Mouse (Mus musculus) heart, postnatal 25 days (tissue): ENCODE measurements around the gene Tmem198. TPM values are rescaled to one million over a fixed set of nuclear protein-coding genes. Genes with fewer than 3 reads are reported as not detected.

Experiments
- DNase-seq: peaks from one replicate; pipeline ENCODE4 v3.0.0; 2022; ENCODE audit warnings: low spot score
- intact Hi-C: fragments of 180-260 bp; cut with DNase I; formaldehyde crosslinking; loops from one replicate; pipeline ENCODE4 v1.15.1; 2025
- total RNA-seq, 2 experiments: library from RNA; stranded (reverse); gene quantifications; 2 replicates each; pipeline ENCODE4 v1.2.3; 2021

Gene Tmem198
- total RNA-seq, 2 experiments from 2014 or later: 0.42 to 0.61 TPM

- intact Hi-C loops: no loop called here
- no peak for DNase-seq
These were observed 704 bp downstream of the Tmem198 start for GRCm38 (mm10) chr1:75480036-75480435.

GRCm38 (mm10) chr1:75480735-75481134, 1.4 kb downstream of the Tmem198 start:
- intact Hi-C loops: no loop called here
- DNase-seq: no peak

GRCm38 (mm10) chr1:75486561-75486960, 7.2 kb downstream of the Tmem198 start:
- DNase-seq: no peak
- intact Hi-C loops: no loop called here

- DNase-seq: no peak
- intact Hi-C loops: no loop called here
These were observed 7.7 kb downstream of the Tmem198 start for GRCm38 (mm10) chr1:75487040-75487404.

- intact Hi-C loops: no loop called here
- DNase-seq: no peak
These were observed 8.3 kb downstream of the Tmem198 start for GRCm38 (mm10) chr1:75487405-75488161.

- intact Hi-C loops: no loop called here
- DNase-seq: no peak
These were observed 11.6 kb downstream of the Tmem198 start for GRCm38 (mm10) chr1:75490785-75491551.

GRCm38 (mm10) chr1:75492579-75493170, 13.3 kb downstream of the Tmem198 start:
- intact Hi-C loops: no loop called here

GRCm38 (mm10) chr1:75494878-75495548, 15.7 kb downstream of the Tmem198 start:
- intact Hi-C loops: loop anchor here (5.0 kb wide), 1 partner anchor 102 kb away; no protein-coding TSS in a partner anchor
- no peak for DNase-seq

More at GRCm38 (mm10) chr1:75492579-75493170, 13.3 kb downstream of the Tmem198 start:
- no peak for DNase-seq

- intact Hi-C loops: loop anchor here (5.0 kb wide), 1 partner anchor 98 kb away; no protein-coding TSS in a partner anchor
- no peak for DNase-seq
These were observed 19.6 kb downstream of the Tmem198 start for GRCm38 (mm10) chr1:75498897-75499296.

- no peak for DNase-seq
- intact Hi-C loops: loop anchor here (5.0 kb wide), 1 partner anchor 98 kb away; no protein-coding TSS in a partner anchor
These were observed 20.1 kb downstream of the Tmem198 start for GRCm38 (mm10) chr1:75499441-75499840.

- no peak for DNase-seq
- intact Hi-C loops: no loop called here
These were observed 22.6 kb downstream of the Tmem198 start for GRCm38 (mm10) chr1:75501905-75502304.

GRCm38 (mm10) chr1:75502945-75503650, 23.8 kb downstream of the Tmem198 start:
- DNase-seq: no peak
- intact Hi-C loops: no loop called here

- DNase-seq: no peak
These were observed 24.3 kb downstream of the Tmem198 start for GRCm38 (mm10) chr1:75503651-75503980.

GRCm38 (mm10) chr1:75504256-75505045, 25.1 kb downstream of the Tmem198 start:
- no peak for DNase-seq
- intact Hi-C loops: loop anchor here (2.0 kb wide), 1 partner anchor 54 kb away; no protein-coding TSS in a partner anchor

More at GRCm38 (mm10) chr1:75503651-75503980, 24.3 kb downstream of the Tmem198 start:
- intact Hi-C loops: no loop called here

- DNase-seq: peak; percentile 57
- intact Hi-C loops: loop anchor here (2.0 kb wide), 1 partner anchor 53 kb away; no protein-coding TSS in a partner anchor
These were observed 26.0 kb downstream of the Tmem198 start for GRCm38 (mm10) chr1:75505159-75505955.

- peak; percentile 71 for DNase-seq
- intact Hi-C loops: loop anchor here (2.0 kb wide), 1 partner anchor 53 kb away; no protein-coding TSS in a partner anchor
These were observed 26.9 kb downstream of the Tmem198 start, which contains the start of gene Obsl1 for GRCm38 (mm10) chr1:75505956-75506831. Obsl1 (minus strand) TSS chr1:75506452.

- intact Hi-C loops: no loop called here
- DNase-seq: no peak
These were observed 27.7 kb downstream of the Tmem198 start, which contains the start of gene Inha for GRCm38 (mm10) chr1:75507006-75507405. Inha (plus strand) TSS chr1:75507077.
